Mouse (Mus musculus): ENCODE results near the gene Gmcl1. TPM values are rescaled to one million over a fixed set of nuclear protein-coding genes. Genes with fewer than 3 reads are reported as not detected.
A peak's percentile ranks its signal among the peaks of the same experiment; 100 is the strongest.

Gmcl1 gene
- polyA plus RNA-seq, 1 experiment from 2014 or later: 33.8 TPM

DNA sequence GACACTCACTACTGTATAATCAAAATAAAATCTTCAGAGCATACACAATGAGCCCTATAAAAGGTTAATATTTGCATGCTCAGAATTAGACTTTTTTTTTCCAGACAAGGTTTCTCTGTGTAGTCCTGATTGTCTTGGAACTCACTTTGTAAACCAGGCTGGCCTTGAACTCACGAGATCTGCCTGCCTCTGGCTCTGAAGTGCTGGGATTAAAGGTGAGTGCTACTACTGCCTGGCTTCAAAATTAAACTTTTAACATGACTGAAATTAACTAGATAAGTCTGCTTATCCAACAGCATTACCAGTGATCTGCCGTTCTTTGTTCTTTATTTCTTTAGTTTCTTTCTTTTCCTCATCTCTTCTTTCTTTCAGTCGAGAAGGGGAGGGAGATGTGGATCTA lies 51.9 kb downstream of the Gmcl1 start:
- Histone ChIP-seq H3K27me3 (ENCODE audit: insufficient read depth, low read length) (no peaks in the 10 kb centered on the region), H3K9me3 (ENCODE audit: low read depth, low read length) (no peaks in the 10 kb centered on the region), H3K4me2 (no peak overlapping the region), H3K27ac (ENCODE audit: low read depth) (no peak overlapping the region), H3K4me3 (ENCODE audit: low read depth, low read length) (no peak overlapping the region), H3K9ac (no peak overlapping the region), H3K4me1 (ENCODE audit: insufficient read depth) (no peaks in the 10 kb centered on the region), H3K36me3 (ENCODE audit: insufficient read depth) (peaks cover 64% of the 10 kb centered on the region)
- no peak for TF ChIP-seq CTCF (IDR thresholded peaks at IDR 0.05; ENCODE audit: low read depth)
- DNase-seq (no peak), ATAC-seq (ENCODE audit: insufficient read depth) (no peak)
- 88% methylated on average over 3 of the region's 3 CpGs for WGBS

DNA sequence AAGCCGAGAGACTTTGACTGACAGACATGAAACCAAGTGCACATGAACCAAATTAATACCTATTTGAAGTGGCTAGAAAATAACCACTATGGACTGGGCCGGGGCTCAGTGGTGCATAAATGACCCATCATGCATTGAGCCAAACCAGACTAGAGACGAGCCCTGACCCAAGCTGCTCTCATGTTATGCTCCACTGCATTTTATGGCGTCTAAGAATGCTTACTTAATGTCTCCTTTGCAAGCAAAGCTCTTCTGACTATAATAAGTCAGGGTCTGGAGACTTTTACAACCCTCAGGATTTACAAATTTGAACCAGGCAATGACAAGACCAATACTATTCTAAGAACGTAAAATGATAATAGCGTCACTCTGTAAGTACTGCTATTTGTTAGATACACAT lies 54.8 kb downstream of the Gmcl1 start:
- Histone ChIP-seq H3K9me3 (ENCODE audit: low read depth, low read length) (no peaks in the 10 kb centered on the region), H3K9ac (no peak overlapping the region), H3K4me3 (ENCODE audit: low read depth, low read length) (no peak overlapping the region), H3K27ac (ENCODE audit: low read depth) (no peak overlapping the region), H3K4me1 (ENCODE audit: insufficient read depth) (no peaks in the 10 kb centered on the region), H3K27me3 (ENCODE audit: insufficient read depth, low read length) (no peaks in the 10 kb centered on the region), H3K36me3 (ENCODE audit: insufficient read depth) (peaks cover 92% of the 10 kb centered on the region), H3K4me2 (no peak overlapping the region)
- DNase-seq (no peak), ATAC-seq (ENCODE audit: insufficient read depth) (no peak)
- TF ChIP-seq CTCF (IDR thresholded peaks at IDR 0.05; ENCODE audit: low read depth): no peak
- WGBS: 80% methylated on average over 6 of the region's 6 CpGs

GRCm38 (mm10) chr6:86670873-86671272 lies 62.3 kb downstream of the Gmcl1 start:
- Histone ChIP-seq H3K4me2 (no peak overlapping the region), H3K36me3 (ENCODE audit: insufficient read depth) (peaks cover 39% of the 10 kb centered on the region), H3K4me1 (ENCODE audit: insufficient read depth) (no peaks in the 10 kb centered on the region), H3K9me3 (ENCODE audit: low read depth, low read length) (no peaks in the 10 kb centered on the region), H3K4me3 (ENCODE audit: low read depth, low read length) (no peak overlapping the region), H3K9ac (no peak overlapping the region), H3K27ac (ENCODE audit: low read depth) (no peak overlapping the region), H3K27me3 (ENCODE audit: insufficient read depth, low read length) (no peaks in the 10 kb centered on the region)
- peak; percentile 96 for TF ChIP-seq CTCF (IDR thresholded peaks at IDR 0.05; ENCODE audit: low read depth)
- peak; percentile 95 for DNase-seq
- 13% methylated on average over 2 of the region's 2 CpGs for WGBS
- ATAC-seq (ENCODE audit: insufficient read depth): no peak

DNA sequence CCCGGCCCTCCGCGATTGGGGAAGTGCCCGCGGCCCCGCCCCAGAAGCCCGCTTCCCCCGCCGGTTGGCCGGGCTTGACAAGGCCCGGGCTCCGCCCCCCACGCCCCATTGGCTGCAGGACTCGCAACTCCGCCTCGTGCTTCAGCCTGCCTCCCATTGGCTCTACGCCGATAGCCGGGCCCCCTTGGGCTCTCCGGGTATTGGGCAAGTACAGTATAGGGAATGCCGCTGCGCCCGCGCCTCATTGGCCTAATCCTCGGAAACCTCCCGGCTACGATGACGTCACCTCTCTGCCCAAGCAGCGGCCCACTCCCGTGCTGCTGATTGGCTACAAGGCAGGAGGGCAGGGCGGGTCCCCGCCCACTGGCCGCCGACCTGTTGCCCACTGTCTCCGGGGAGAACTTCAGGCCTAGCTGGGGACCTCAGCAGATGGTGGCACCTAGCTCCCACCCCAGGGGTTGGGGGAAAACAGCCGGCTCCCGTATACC lies 63.9 kb downstream of the Gmcl1 start:
- TF ChIP-seq CTCF (IDR thresholded peaks at IDR 0.05; ENCODE audit: low read depth): no peak
- Histone ChIP-seq H3K27me3 (ENCODE audit: insufficient read depth, low read length) (no peaks in the 10 kb centered on the region), H3K9ac (peak overlapping the region; percentile 53), H3K4me1 (ENCODE audit: insufficient read depth) (no peaks in the 10 kb centered on the region), H3K9me3 (ENCODE audit: low read depth, low read length) (no peaks in the 10 kb centered on the region), H3K4me3 (ENCODE audit: low read depth, low read length) (peak overlapping the region; percentile 91), H3K4me2 (peak overlapping the region; percentile 77), H3K36me3 (ENCODE audit: insufficient read depth) (peaks cover 27% of the 10 kb centered on the region), H3K27ac (ENCODE audit: low read depth) (peak overlapping the region; percentile 33; the same call in 1 of the 2 replicates)
- ATAC-seq (ENCODE audit: insufficient read depth): peak; percentile 100
- WGBS: 2% methylated on average over 37 of the region's 37 CpGs
- peak; percentile 100 for DNase-seq

- Histone ChIP-seq H3K36me3 (ENCODE audit: insufficient read depth) (peaks cover 27% of the 10 kb centered on the region), H3K9ac (peak within 1 kb of the TSS; percentile 84), H3K27ac (ENCODE audit: low read depth) (peak within 1 kb of the TSS; percentile 36; the same call in 1 of the 2 replicates), H3K9me3 (ENCODE audit: low read depth, low read length) (no peaks in the 10 kb centered on the region), H3K4me3 (ENCODE audit: low read depth, low read length) (peak within 1 kb of the TSS; percentile 91), H3K4me1 (ENCODE audit: insufficient read depth) (no peaks in the 10 kb centered on the region), H3K27me3 (ENCODE audit: insufficient read depth, low read length) (no peaks in the 10 kb centered on the region), H3K4me2 (peak within 1 kb of the TSS; percentile 87)
- DNase-seq: peak; percentile 20
- ATAC-seq (ENCODE audit: insufficient read depth): no peak; the same call in 1 of the 2 replicates
- whole genome bisulfite sequencing: 1% methylated on average over 73 of the region's 76 CpGs
- TF ChIP-seq CTCF (IDR thresholded peaks at IDR 0.05; ENCODE audit: low read depth): no peak
These were observed 64.5 kb downstream of the Gmcl1 start, which contains the start of gene Mxd1 for GRCm38 (mm10) chr6:86668580-86669239. Mxd1 (minus strand) TSS chr6:86669161.

GRCm38 (mm10) chr6:86667061-86667460 lies 66.1 kb downstream of the Gmcl1 start:
- 89% methylated on average over 10 of the region's 10 CpGs for WGBS

GRCm38 (mm10) chr6:86665560-86666307 lies 67.4 kb downstream of the Gmcl1 start:
- no peak for TF ChIP-seq CTCF (IDR thresholded peaks at IDR 0.05; ENCODE audit: low read depth)
- 68% methylated on average over 17 of the region's 17 CpGs for WGBS
- DNase-seq (no peak), ATAC-seq (ENCODE audit: insufficient read depth) (no peak)
- Histone ChIP-seq H3K4me2 (no peak overlapping the region), H3K36me3 (ENCODE audit: insufficient read depth) (peaks cover 32% of the 10 kb centered on the region; the same call in 1 of the 2 replicates), H3K9ac (no peak overlapping the region), H3K9me3 (ENCODE audit: low read depth, low read length) (no peaks in the 10 kb centered on the region), H3K27me3 (ENCODE audit: insufficient read depth, low read length) (no peaks in the 10 kb centered on the region), H3K4me1 (ENCODE audit: insufficient read depth) (no peaks in the 10 kb centered on the region), H3K4me3 (ENCODE audit: low read depth, low read length) (no peak overlapping the region), H3K27ac (ENCODE audit: low read depth) (no peak overlapping the region)

More at GRCm38 (mm10) chr6:86667061-86667460, 66.1 kb downstream of the Gmcl1 start:
- no peak for ATAC-seq (ENCODE audit: insufficient read depth)
- Histone ChIP-seq H3K27me3 (ENCODE audit: insufficient read depth, low read length) (no peaks in the 10 kb centered on the region), H3K36me3 (ENCODE audit: insufficient read depth) (peaks cover 26% of the 10 kb centered on the region), H3K9ac (no peak overlapping the region), H3K4me1 (ENCODE audit: insufficient read depth) (no peaks in the 10 kb centered on the region), H3K4me3 (ENCODE audit: low read depth, low read length) (peak overlapping the region; percentile 91; the same call in 1 of the 2 replicates), H3K27ac (ENCODE audit: low read depth) (no peak overlapping the region), H3K9me3 (ENCODE audit: low read depth, low read length) (no peaks in the 10 kb centered on the region), H3K4me2 (peak overlapping the region; percentile 7; the same call in 1 of the 2 replicates)
- TF ChIP-seq CTCF (IDR thresholded peaks at IDR 0.05; ENCODE audit: low read depth): no peak
- DNase-seq: no peak
